Mouse (Mus musculus) megakaryocyte progenitor cell, adult 5-6 weeks (primary cell): ENCODE results near the gene Dok3. TPM values are rescaled to one million over a fixed set of nuclear protein-coding genes. Genes with fewer than 3 reads are reported as not detected.
A peak's percentile ranks its signal among the peaks of the same experiment; 100 is the strongest.

Source experiments
- ATAC-seq: replicated peaks from 2 replicates; pipeline ENCODE4 v1.8.0; 2016; ENCODE audit warnings: mild to moderate bottlenecking, moderate TSS enrichment, inconsistent platforms; ENCODE audit not compliant: poor library complexity
- total RNA-seq, 2 experiments: library from RNA; stranded (forward) in 1 of 2; stranded (reverse) in 1 of 2; fragments of 157-497, 149-512 nt in 1 of 2; fragments of 200-1000 nt in 1 of 2; gene quantifications; 2 replicates each; pipeline versions ENCODE4 v1.2.3 to v1.2.4; 2015 to 2017

Gene Dok3
- total RNA-seq, 2 experiments from 2014 or later = 18.1 to 31.2 TPM

DNA sequence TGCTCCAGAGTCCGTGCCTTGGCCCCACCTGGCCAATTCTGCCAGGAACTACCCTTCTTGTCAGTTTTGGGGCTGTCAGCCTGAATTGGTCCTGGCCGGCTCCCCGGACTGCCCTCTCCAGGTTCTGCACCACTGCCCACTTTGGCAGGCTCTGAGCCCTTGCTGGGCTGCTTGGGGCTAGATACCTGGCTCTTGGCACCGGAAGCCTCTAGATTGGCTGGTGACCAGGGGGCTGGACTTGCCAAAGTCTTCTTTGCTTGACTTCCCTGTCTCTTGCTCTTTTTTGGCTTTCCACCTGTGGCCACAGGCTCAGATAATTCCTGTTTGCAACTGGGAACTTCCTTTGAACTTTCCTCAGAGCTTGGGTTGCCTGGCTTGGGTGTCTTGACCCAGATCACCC, 13.8 kb upstream of the Dok3 start:
- no peak for ATAC-seq

DNA sequence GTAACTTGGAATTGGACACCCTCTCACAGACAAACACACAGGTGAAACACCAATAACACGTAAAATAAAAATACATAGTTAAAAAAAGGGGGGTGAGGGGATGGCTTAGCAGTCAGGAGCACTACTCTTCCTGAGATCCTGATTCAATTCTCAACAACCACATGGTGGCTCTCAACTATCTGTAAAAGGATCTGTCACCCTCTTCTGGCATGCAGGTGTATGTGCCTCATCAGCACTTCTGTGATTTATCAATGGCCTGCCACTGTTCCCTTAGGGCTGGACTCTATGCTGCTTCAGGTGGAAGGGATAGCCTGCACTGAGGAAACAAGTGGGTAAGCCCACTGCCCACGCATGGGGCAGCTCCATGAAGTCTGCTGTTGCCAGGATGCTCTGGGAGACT, 11.8 kb upstream of the Dok3 start:
- no peak for ATAC-seq

DNA sequence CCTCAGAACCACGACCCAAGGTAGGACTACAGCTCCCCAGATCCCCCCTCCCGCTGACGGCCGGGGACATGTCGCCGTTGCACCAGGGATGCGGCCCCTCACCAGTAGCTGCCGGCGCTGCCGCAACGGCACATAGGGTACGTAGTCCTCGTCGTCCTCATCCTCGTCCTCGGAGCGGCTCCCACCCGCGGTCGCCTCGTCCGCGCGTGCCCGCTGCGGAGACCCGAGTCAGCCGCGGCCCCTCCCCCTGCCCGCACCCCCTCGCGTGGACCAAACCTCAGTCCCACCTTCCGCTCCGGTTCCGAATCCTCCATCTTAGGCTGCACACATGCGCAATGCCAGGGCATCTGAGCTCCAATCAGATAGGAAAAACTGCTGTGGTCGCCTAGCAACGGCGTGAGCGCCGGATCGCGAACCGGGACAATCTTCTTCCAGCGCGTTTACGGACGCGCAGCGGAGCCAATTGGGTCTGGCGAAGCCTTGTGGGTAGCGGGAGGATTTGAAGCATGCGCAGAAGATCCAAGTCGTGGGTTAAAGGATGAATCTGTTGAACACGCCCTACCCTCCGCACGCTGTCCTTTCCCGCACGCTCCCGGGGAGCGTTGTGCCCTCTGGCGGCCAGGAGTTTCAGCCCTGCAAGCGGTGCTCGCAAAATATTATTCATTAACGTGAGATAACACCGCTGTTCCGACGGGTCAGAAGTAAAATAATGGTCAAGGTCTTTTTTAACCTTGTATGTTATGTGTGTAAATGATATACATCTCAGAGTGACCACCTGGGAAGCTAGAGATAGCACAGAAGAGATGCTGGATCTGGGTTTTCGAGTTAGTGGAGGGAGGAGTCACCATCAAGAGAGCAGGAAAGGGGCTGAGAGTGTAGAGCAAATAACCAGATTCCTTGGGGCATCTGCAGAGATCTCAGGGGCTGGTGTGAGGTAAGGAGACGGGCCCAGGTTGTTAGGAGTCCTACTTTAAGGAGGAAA, 7.4 kb upstream of the Dok3 start, which contains the start of gene Ddx41:
Gene Ddx41, minus strand, starts transcription at position 465 of the 982 bp plus-strand sequence.
- peak; percentile 93 for ATAC-seq

DNA sequence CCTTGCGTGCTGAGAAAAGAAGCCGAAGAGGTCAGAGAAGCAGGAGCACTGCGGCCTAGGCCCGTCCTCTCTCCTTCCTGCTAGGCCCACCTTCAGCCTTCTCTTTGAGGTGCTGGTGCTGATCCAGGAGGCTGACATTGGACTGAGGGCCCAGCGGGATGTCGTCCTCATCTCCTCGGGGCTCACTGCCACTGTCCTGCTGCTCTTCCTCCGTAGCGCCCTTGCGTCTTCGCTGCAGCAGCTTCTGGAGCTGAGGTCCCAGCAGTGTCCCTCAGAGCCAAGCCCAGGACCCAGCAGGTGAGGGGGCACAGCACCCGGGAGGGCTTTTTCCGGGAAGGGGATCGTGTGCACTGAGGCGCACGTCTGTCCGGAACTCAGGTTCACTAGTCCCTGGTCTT, 6.7 kb upstream of the Dok3 start:
- no peak for ATAC-seq

DNA sequence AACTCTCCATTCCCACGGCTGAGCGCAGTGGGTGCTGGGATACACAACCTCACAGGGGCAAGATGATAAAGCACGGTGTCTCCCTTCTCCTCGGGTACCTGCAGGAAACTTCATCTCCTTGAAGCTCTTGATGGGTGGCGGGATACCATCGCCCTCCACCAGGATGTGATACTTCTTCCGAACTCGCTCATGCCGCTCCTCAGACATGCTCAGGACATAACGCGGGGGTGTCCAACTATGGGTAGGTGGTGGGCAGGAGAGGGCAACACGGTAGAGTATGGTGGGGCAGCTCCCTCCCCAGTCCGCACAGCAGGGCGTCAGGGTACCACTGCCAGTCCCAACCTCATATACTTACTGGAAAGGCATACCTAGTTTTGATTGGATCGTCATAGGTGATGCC, 6.1 kb upstream of the Dok3 start:
- no peak for ATAC-seq

DNA sequence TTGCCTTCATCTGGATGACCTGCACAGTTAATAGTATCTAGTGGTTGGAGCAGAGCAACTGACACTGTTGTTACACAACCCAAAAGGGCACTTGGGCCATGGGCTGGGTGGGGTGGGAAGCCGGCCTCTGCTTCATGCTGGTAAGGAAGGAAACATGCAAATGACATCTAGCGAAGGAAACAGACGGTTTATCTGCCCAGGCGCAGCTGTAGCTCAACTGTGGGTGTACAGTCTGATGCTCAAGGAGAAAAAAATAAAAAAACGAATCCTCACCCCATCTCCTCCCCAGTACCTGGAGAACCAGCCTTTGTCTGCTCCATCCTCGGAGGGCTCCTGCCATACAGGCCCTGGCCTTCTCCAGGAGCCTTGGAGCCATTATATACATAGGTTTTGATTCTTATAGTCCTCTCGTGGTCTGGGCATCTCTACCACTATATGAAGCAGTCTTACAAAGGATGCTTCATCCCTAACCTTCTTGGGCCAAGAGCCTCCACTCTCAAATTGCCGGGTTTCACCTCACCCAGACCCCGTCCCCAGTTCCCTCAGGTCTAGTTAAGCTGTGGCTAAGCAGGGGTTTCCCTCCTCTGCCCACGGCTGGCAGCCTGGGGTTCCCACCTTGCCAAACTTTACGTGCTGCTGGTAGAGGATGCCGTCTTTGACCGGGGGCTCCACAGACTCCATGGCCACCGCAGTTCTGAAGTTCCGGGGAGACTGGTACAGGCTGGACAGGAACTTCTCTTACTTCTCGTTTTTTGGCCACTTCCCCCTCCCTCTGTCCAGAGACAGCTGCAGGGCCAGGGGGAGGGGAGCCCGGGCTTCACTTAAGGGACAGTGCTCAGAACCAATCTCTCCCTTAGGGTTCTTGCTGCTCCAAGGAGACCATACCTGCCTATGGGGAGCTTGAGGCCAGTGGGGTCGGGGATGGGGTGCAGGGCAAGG, 993 bp downstream of the Dok3 start:
- peak; percentile 63 for ATAC-seq

DNA sequence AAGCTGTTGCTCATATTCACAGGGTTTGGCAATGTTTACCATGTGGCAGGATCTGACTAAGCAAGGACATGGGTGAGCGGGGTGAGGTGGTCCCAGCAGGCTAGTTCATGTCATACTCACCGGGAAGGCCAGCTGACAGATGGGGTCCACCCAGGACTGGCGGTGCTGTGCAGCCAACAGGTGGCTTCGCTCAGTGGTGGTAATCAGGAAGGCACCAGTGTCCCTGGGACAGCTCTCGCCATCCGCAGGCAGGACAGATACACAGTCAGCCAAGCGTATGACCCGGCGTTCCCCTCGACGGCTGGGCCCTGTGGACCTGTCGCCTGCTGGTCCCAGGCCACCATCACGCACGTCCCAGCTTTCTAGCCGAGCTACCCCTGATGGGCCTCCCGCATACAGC, 1.9 kb downstream of the Dok3 start:
- ATAC-seq = no peak

DNA sequence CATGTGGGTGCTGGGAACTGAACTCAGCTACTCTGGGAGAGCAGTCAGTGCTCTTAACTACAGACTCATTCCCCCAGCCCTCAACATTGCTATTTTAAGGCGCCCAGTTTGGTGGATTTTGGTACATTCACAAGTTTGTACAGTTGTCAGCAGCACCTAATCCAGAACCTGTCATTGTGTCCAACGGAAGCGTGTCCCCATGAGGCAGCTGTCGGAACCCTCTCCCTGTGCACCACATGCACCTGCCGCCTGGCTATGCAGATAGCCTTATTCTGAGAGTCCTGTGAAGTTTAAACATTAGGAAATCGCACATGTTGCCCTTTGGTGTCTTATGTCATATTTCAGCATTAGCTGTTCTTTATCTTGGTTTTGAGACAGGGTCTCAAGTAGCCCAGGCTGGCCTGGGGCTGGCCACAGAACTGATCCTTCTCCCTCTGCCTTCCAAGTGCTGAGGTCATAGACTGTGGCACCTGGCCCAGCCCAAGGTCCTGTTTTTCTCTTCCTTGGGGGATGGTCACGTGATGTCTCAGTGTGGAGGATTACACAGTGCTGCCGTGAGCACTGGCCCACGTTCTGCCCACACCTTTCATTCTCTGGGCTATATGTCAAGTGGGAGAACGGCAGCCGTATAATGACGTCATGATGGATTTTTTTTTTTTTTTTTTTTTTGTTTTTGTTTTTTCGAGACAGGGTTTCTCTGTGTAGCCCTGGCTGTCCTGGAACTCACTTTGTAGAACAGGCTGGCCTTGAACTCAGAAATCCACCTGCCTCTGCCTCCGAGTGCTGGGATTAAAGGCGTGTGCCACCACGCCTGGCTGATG, 3.2 kb downstream of the Dok3 start:
- ATAC-seq = peak; percentile 15

DNA sequence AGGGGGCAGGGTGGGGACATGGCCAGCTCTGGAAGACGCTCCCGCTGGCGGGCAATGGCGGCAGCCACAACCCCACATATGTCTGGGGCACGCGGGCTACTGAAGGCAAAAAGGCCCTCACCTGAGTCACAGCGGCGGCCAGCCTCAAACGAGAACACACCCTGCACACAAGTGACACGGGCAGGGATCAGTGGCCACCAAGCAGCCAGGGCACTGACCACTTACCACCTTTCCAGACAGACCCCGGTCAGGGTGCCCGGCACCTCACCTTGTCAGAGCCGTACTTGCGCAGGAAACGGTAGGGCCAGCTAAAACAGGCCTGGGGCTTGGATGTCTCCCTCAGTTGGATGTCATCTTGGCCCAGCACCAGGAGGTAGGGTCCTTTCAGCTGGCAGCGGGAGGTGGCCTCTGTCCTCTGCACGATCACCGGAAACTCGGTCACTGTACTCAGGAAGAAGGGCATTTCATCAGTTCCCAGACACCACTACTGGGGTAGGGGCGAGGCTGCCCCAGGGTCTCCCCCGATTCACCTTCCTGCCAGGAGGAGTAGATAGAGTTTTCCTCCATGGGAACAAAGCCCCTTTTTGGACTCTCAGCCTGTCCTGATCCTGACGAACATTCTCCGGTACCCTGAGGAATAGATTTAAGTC, 5.0 kb downstream of the Dok3 start:
- no peak for ATAC-seq

DNA sequence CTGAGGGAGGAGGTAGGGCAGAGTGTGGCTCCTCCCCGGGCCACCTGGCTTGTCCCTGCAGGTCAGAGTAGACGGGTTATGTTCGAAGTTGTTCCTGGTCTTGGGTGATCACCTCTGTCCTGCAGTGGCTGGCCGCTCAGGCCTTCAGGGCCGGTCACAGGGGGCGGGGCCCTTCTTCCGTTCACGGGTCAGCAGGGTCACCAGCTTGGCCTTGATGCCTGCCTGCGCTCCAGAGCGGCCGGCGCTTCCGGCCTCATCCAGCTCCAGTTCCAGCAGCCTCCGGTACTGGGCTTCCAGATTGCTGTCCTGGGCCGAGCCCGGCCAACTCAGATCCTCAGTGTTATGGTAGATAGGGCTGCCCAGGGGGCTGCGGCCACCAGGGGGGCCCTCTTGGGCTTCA, 5.8 kb downstream of the Dok3 start:
- no peak for ATAC-seq

DNA sequence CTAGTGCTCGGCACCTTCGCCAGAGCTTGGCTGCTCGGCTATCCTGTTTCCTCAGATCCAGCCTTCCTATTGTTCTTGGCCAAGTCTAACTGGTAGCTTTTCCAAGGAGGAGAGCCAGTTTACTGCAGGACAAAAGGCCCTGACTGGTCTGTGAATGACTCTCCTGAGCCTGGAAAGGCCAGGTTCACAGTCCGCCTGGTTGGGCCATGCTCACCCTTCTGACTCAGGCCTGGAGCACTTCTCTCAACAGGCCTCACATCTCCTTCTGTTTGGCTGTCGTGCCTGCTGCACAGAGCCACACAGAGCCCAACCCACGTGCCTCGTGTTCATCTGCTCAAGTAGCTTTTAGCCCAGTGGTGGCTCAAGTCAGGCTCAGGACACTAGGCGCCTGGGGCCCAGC, 6.4 kb downstream of the Dok3 start:
- no peak for ATAC-seq

DNA sequence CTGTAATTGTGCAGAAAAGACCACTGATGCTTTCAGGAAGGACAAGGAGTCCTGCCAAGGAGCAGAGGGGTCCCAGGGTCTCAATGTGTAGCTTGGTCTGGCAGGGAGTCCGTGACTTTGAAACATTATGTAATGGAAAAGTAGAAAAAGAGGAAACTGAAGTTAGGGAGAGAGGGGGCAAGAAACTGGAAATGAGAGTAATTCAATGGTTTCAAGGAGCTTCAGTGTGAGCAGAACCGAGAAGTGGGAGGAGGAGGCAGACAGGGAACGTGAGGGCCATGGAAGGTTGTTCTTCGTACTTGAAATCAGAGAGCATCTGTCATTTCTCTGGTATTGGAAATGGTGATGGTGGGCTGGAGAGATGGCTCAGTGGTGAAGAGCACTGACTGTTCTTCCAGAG, 9.5 kb downstream of the Dok3 start:
- ATAC-seq = peak; percentile 58

DNA sequence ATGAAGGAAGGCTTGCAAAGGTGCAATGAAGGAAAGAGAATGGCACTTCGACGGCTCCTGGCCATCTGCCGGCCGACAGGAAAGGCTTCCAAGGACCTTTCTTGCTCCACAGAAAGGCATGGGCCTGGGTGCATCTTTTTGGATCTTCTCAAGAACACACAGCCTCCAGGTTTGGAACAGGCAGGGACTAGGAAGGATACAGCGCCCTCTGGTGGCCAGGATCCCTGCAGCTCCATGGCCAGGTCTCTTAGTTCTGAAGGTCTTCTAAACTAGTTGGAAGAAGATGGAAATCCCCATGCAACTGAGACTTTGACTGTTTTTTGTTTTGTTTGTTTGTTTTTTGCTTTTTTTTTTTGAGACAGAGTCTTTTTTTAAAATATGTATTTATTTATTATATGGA, 12.1 kb downstream of the Dok3 start:
- peak; percentile 59 for ATAC-seq

DNA sequence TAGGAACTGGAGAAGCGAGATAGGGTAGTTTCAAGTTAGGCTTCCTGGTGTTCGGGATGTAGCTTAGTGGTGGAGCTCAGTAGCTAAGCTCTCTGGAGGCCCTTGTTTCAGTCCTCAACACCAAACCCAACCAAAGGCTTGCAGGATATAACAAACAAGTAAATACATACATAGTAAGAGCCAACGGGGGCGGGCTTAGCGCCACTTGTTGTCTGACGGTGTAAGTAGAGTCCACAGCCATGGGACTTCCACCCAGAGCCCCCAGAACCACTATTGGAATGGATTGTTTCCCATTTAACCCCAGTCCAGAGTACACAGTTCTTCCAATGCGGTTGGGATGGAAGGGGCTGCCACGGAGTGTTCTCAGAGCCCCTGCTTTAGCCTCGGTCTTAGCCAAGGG, 15.3 kb downstream of the Dok3 start:
- ATAC-seq = no peak

DNA sequence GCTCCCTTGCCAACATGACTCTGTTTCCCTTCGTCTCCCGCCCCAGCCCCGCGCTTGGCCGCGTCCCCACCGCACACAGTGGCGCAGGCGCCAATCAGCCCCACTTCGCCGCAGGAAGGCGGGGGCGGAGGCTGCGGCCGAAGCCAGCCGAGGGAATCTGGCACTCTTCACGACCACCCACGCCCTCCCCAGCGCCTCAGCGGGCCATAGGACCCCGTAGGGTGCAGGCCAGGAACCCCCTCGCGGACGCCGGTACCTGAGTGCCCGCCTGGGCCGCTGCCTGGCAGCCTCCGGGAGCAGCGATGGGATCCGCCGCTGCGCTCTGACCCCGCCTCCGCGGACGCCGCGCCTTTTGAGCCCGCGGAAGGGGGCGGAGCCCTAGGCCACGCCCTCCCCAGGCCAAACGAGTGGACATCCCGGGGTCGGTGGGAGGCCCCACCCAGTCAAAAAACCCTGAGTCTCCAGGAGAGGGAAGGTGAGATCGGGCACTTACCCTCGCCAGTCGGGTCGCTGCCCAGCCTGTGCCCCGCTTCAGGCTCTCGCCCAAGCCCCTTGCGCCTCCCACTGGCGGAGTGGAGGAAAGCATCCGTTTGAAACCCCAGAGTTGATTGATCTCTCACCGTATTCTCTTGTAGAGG, 15.9 kb downstream of the Dok3 start, which contains the start of gene Pdlim7:
Gene Pdlim7, minus strand, starts transcription at position 566 of the 638 bp plus-strand sequence.
- peak; percentile 59 for ATAC-seq

DNA sequence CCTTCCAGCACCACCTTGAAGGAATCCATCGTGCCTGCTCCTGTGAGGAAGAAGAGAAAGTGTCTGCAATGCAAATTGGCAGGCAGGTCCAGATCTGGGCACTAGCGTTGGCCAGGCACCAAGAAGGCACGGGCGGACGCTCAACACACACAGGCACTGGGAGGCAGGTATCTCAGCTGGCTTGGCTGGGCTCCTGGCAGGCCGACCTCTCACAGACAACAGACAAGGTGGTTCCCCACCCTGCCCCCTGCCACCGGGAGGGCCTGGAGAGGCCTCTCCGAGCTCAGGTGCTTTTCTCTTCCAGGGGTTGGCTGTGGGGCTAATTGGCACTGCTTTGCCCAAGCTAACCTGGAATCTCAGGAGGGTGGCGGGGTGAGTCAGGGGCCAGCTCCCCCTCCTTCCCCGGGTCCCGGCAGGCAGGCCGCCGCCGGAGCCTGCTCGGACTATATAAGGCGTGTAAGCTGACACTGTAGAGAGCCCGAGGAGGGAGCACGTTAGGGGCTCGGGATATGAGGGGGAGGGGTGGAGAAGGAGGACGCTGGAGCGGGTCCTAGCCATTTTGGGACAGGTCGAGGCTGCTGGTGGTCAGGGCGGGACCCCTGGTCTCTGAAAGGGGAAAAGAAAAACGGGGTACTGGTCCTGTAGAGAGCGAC, 16.6 kb downstream of the Dok3 start:
- no peak for ATAC-seq

DNA sequence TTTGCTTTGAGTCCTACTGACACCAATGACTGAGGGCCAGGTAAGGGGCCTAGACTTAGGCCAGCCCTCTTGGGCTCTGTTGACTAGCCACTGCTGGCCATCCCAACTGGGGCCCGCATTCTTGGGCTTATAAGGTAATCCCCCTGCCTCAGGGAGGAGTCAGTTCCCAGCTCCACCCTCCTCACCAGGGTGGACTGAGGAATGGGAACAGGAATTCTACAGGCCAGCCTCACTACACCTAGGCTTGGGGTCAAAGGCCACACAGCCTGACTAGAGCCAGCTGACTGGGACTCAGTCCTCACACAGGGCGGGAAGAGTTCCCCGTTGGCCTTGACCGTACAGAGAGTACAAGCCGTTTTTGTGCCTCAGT, 17.6 kb downstream of the Dok3 start:
- ATAC-seq = no peak

DNA sequence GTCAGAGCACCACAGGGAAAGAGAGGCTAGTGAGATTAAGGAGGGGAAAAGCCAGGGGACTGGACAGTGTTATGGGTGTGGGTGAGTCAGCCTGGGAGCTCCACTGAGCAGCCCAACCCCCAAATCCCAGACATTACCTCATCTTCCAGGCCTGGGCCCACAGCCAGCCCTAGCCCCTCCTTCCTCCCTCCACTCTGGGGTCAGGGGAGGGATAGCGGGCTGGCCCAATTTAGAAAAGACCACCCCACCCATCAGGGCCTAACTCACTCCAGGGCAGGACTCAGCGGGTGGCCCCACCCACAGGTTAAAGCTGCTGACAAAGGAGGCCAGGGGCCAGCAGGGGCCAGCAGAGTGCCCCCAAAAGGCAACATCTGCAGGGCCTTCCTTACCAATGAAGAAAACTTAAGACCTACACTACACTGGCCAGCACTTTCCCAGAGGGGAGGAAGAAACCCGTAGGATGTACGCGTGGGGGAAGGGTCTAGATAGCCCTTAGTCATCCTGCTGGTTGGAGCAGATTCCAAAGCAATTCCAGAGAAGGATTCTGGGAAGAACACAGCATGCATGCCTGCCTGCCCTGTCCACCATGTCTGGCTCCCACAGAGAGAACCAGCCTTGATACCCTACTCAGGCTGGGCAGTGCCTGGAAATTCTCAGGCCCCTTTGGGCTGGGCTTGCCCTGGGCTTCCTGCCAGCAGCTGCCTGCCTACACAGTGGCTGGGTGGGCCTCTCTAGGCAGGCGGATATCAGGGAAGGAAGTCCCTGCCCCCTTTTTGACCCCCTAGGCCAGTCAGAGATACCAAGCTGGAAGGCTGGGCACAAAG, 18.2 kb downstream of the Dok3 start:
- peak; percentile 27 for ATAC-seq
